Mouse (Mus musculus): ENCODE results near the gene Prelid3b.

Gene Prelid3b

GRCm38 (mm10) chr2:174424301-174425085 is 48.4 kb downstream of the Prelid3b start:
- DNase-seq, result no peak

DNA sequence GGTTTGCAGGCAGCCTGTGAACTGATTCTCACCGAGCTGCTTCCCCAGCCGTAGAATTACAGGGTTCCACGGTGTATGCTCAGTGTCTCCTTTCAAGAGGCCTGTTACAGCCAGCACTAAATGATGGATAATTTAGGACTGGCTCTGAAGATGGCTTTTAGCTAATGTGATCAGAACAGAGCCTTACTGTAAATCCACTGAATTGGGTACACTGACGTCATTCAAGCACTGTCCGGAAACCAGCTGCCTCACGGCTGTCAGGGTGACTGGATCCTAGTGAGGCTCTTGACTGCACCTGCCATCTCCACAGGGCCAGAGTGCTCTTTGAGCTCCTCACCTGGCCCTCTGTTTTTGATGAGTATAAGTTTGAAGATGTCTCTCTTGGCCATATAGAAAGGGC is 51.8 kb downstream of the Prelid3b start:
- no peak for DNase-seq

GRCm38 (mm10) chr2:174415731-174416310 is 57.1 kb downstream of the Prelid3b start, which contains the start of gene Nelfcd:
TSS of gene Nelfcd (plus strand) at chr2:174415804.
- peak; percentile 92 to 96 for DNase-seq

Measured in cerebellum, postnatal 25 days (tissue).